In genomic region chr6:30121600-30121999, GRCm38 (mm10) we compare ENCODE assay signal across 20 mouse cellular contexts.
DNase-seq lines count a peak whose midpoint lies in the region; ATAC-seq lines count a peak whose summit lies in the region.
"Had no signal": no experiment of that assay in that cellular context is flagged by ENCODE, and none has a peak within 500 bp of the region (broad histone marks: within the 10 kb centered on the region; RNA-seq: fewer than 3 reads in every experiment).

No protein-coding gene starts in this region.

- no peak overlapping the region for H3K9ac ChIP-seq in embryonic facial prominence, embryonic 14.5 days (ENCODE audit: low read depth, low read length)
- no peak overlapping the region for H3K9ac ChIP-seq in stomach, embryonic 14.5 days (replicated peaks; ENCODE audit: low read depth, low read length)
- H3K9ac ChIP-seq: liver, postnatal 0 days; midbrain, embryonic 12.5 days had no signal

- peak overlapping the region; percentile 15; the same call in 1 of the 2 replicates for H3K27ac ChIP-seq in embryonic facial prominence, embryonic 14.5 days (replicated peaks; ENCODE audit: low read depth, low read length)
- H3K27ac ChIP-seq in stomach, embryonic 14.5 days (ENCODE audit: low read length): peak overlapping the region; percentile 33; the same call in 1 of the 2 replicates
- H3K27ac ChIP-seq: heart, adult 2 months; midbrain, embryonic 12.5 days had no signal

- peak; percentile 27 for DNase-seq in heart, adult 11 months
- no peak for DNase-seq in heart, postnatal 10 days
- DNase-seq in NIH3T3 (ENCODE audit: low read depth): peak; percentile 37
- peak; percentile 80 for DNase-seq in embryonic facial prominence, embryonic 14.5 days (ENCODE audit: low spot score)
- no peak for DNase-seq in spleen, adult 12 weeks (ENCODE audit: low spot score)
- no peak for DNase-seq in cerebellum, adult 11-12 months
- DNase-seq: adrenal gland, postnatal 36 days; cerebellum, adult 8-10 months; gastrocnemius, postnatal 10 days; heart, adult 2 months; heart, postnatal 4 days; kidney, adult 8-10 months; kidney, postnatal 25 days; liver, postnatal 0 days; lung, postnatal 10 days; right cerebral cortex, adult 18-20 months; thymus, adult 18-20 months; thymus, postnatal 4 days had no signal

- H3K27me3 ChIP-seq in embryonic facial prominence, embryonic 14.5 days (replicated peaks; ENCODE audit: control insufficient read depth, insufficient read depth, low read length): no peaks in the 10 kb centered on the region
- H3K27me3 ChIP-seq in stomach, embryonic 14.5 days (ENCODE audit: control insufficient read depth, insufficient read depth, low read length): no peaks in the 10 kb centered on the region
- H3K27me3 ChIP-seq: midbrain, embryonic 12.5 days had no signal

- no peak overlapping the region for H3K4me2 ChIP-seq in embryonic facial prominence, embryonic 14.5 days (ENCODE audit: low read depth, low read length)
- no peak overlapping the region for H3K4me2 ChIP-seq in stomach, embryonic 14.5 days (replicated peaks; ENCODE audit: low read depth, low read length)
- H3K4me2 ChIP-seq: midbrain, embryonic 12.5 days had no signal

- no peak overlapping the region for H3K4me3 ChIP-seq in embryonic facial prominence, embryonic 14.5 days (ENCODE audit: low read depth, low read length)
- H3K4me3 ChIP-seq in stomach, embryonic 14.5 days (ENCODE audit: low read depth, low read length): no peak overlapping the region
- H3K4me3 ChIP-seq: heart, adult 2 months; midbrain, embryonic 12.5 days had no signal

- intact Hi-C loops in heart, postnatal 10 days (cut with DNase I): no loop called here

- peaks cover 80% of the 10 kb centered on the region for H3K36me3 ChIP-seq in embryonic facial prominence, embryonic 14.5 days (ENCODE audit: control insufficient read depth, insufficient read depth, low read length)
- H3K36me3 ChIP-seq in stomach, embryonic 14.5 days (ENCODE audit: control insufficient read depth, insufficient read depth, low read length): peaks cover 67% of the 10 kb centered on the region

- 77% methylated on average over 1 of the region's 1 CpGs for WGBS in embryonic facial prominence, embryonic 14.5 days
- WGBS in stomach, embryonic 14.5 days: 59% methylated on average over 1 of the region's 1 CpGs

- no peaks in the 10 kb centered on the region for H3K4me1 ChIP-seq in embryonic facial prominence, embryonic 14.5 days (ENCODE audit: control insufficient read depth, insufficient read depth, low read length)
- no peaks in the 10 kb centered on the region for H3K4me1 ChIP-seq in stomach, embryonic 14.5 days (ENCODE audit: control insufficient read depth, insufficient read depth, low read length)
- H3K4me1 ChIP-seq: midbrain, embryonic 12.5 days had no signal

- H3K9me3 ChIP-seq in embryonic facial prominence, embryonic 14.5 days (ENCODE audit: control insufficient read depth, low read length): no peaks in the 10 kb centered on the region
- H3K9me3 ChIP-seq in stomach, embryonic 14.5 days (ENCODE audit: control insufficient read depth, low read depth, low read length): no peaks in the 10 kb centered on the region
- H3K9me3 ChIP-seq: midbrain, embryonic 12.5 days had no signal

- ATAC-seq in embryonic facial prominence, embryonic 14.5 days (ENCODE audit: low read depth): peak; percentile 87
- no peak for ATAC-seq in stomach, embryonic 14.5 days (ENCODE audit: insufficient number of reproducible peaks, insufficient read depth, low FRiP score, low read depth)
- ATAC-seq: liver, postnatal 0 days had no signal

Comparison
In these comparisons a context has a peak if more than half of its experiments do, and no peak if none do; other contexts are left out.
1. DNase-seq: peak in heart, adult 11 months (single experiment), NIH3T3 (single experiment) and embryonic facial prominence, embryonic 14.5 days (single experiment); none in heart, postnatal 10 days (0 of 2), spleen, adult 12 weeks (single experiment) and cerebellum, adult 11-12 months (single experiment).